Mouse (Mus musculus) limb, embryonic 14.5 days (tissue): Measurements from ENCODE around the gene Mt4. TPM values are rescaled to one million over a fixed set of nuclear protein-coding genes. Genes with fewer than 3 reads are reported as not detected.
"Not testable (repeated sequence)": the region's sequence is repeated elsewhere in the genome, so short reads cannot be mapped to it uniquely, and the experiment has no call there.

Experiments used
- ATAC-seq: fragments of 200-750 bp; cut with Nextera tagmentation; 2 replicates; pipeline ENCODE4 v1.8.0; 2017; ENCODE audit warnings: low read depth, moderate number of reproducible peaks, moderate TSS enrichment; ENCODE audit not compliant: low FRiP score
- DNase-seq: peaks from one replicate; pipeline ENCODE4 v3.0.0-alpha.2; 2015; ENCODE audit warnings: low spot score
- H3K27ac ChIP-seq: fragments of 300-500 bp; sonication (generic); replicated peaks from 2 replicates; pipeline ENCODE4 v1.5.1; 2014; ENCODE audit warnings: low read depth, mild to moderate bottlenecking, low read length, moderate library complexity, mixed read lengths
- H3K27me3 ChIP-seq: fragments of 300-500 bp; sonication (generic); 2 replicates; pipeline ENCODE4 v1.6.1; 2014; ENCODE audit warnings: low read length, mixed read lengths; ENCODE audit not compliant: control insufficient read depth, insufficient read depth
- H3K36me3 ChIP-seq: fragments of 300-500 bp; sonication (generic); 2 replicates; pipeline ENCODE4 v1.6.1; 2014; ENCODE audit warnings: mild to moderate bottlenecking, low read length, moderate library complexity, mixed read lengths; ENCODE audit not compliant: control insufficient read depth, insufficient read depth
- H3K4me1 ChIP-seq: fragments of 300-500 bp; sonication (generic); 2 replicates; pipeline ENCODE4 v1.6.1; 2014; ENCODE audit warnings: antibody characterized with exemption, low read length, mixed read lengths; ENCODE audit not compliant: control insufficient read depth, insufficient read depth
- H3K4me2 ChIP-seq: fragments of 300-500 bp; sonication (generic); replicated peaks from 2 replicates; pipeline ENCODE4 v1.6.1; 2014; ENCODE audit warnings: low read depth, mild to moderate bottlenecking, low read length, moderate library complexity; ENCODE audit not compliant: severe bottlenecking
- H3K4me3 ChIP-seq: fragments of 300-500 bp; sonication (generic); replicated peaks from 2 replicates; pipeline ENCODE4 v1.5.1; 2014; ENCODE audit warnings: low read length
- H3K9ac ChIP-seq: fragments of 300-500 bp; sonication (generic); 2 replicates; pipeline ENCODE4 v1.6.1; 2014; ENCODE audit warnings: mild to moderate bottlenecking, low read depth, low read length, moderate library complexity; ENCODE audit not compliant: severe bottlenecking
- H3K9me3 ChIP-seq: fragments of 300-500 bp; sonication (generic); 2 replicates; pipeline ENCODE4 v1.6.1; 2016; ENCODE audit warnings: low read length; ENCODE audit not compliant: control insufficient read depth
- POLR2A ChIP-seq: fragments of 200-500 bp; IDR thresholded peaks from 2 replicates; pipeline ENCODE4 v1.8.0; 2012; ENCODE audit warnings: inconsistent platforms, mild to moderate bottlenecking, moderate library complexity, borderline replicate concordance; ENCODE audit not compliant: insufficient read depth, insufficient read length; ENCODE audit errors: extremely low read depth
- WGBS: fragments of 180-500 bp; shearing (Covaris S2); extraction: QIAGEN DNeasy Blood & Tissue Kit; methylation state at CpG from one replicate; pipeline ENCODE4 v1.1.7; 2014; 5-methylcytosine and 5-hydroxymethylcytosine counted together
- polyA plus RNA-seq, 2 experiments: library from polyadenylated mRNA; depleted of rRNA in 1 of 2; stranded (reverse) in 1 of 2; unstranded in 1 of 2; fragments of >200 nt; fragmentation: Nextera tagmentation in 1 of 2; extraction: Ambion mirVana in 1 of 2; gene quantifications; 2 replicates each; pipeline versions ENCODE4 v1.2.1 to v1.2.3; 2012 to 2014

Mt4 gene
- polyA plus RNA-seq, 2 experiments: not detected

DNA sequence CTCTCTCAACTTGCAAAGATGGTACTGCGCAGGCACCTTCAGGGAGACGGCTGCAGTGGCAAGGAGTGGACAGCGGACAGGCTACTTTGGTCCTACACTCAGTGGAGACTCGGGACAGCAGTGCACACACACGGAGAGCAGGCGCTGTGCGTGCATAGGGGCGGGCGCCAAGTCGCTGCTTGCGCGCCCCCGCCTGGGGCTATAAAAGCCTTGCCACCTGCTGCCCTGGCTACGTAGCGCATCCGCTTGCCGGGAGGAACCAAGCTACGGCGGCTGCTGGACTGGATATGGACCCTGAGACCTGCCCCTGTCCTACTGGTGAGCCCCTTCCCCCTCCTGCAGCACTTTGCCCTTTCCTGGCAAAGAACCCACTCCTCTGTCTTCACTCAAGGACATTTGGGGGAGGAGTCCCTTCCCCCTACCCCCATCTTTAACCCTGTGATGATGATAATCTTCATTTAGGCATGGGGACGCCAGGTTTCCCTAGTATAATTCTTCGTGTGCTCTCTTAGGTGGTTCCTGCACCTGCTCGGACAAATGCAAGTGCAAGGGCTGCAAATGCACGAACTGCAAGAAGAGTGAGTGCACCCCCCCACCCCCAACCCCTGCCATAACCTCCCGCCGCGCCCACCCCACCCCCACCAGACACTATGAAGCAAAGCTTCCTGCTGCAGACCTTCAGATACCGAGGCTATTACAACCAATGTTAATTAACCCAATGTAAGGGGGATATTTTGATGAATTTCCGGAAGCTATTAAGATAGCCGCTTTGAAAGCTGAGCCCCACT, 15.7 kb downstream of the Mt4 start, which contains the start of gene Mt3:
Mt3 (plus strand) TSS at position 95 of the 788 bp plus-strand sequence.
- H3K27me3 ChIP-seq: peaks cover 9% of the 10 kb centered on the region; the same call in 1 of the 2 replicates
- no peak within 1 kb of the TSS for H3K9ac ChIP-seq
- peaks cover 17% of the 10 kb centered on the region for H3K4me1 ChIP-seq
- no peaks in the 10 kb centered on the region for H3K36me3 ChIP-seq
- 2% methylated on average over 26 of the region's 29 CpGs for WGBS
- ATAC-seq: peak; percentile 63; the same call in 1 of the 2 replicates
- peak within 1 kb of the TSS; percentile 41 for H3K4me2 ChIP-seq
- peak; percentile 49 for DNase-seq
- TF ChIP-seq POLR2A: no peak
- peak within 1 kb of the TSS; percentile 19; the same call in 1 of the 2 replicates for H3K4me3 ChIP-seq
- H3K27ac ChIP-seq: no peak within 1 kb of the TSS
- no peaks in the 10 kb centered on the region for H3K9me3 ChIP-seq

DNA sequence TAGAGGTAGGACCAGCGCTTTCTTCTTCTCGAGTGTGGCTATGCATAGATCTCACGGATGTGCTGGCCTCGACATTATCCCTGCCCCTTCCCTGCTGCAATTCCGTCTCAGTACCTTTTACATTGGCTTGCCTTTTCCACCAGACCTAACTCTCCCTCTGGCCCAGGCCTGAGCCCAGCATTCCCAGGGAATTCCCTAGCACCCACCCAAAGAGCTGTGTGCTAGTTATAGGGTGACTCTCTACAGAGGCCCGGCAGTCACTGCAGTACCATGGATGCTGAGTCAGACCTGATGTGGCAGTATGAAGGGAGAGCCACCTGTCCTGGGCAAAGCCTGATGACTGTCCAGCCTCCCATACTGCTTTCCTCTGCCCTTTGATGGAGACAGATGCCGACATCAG, 16.5 kb downstream of the Mt4 start:
- no peaks in the 10 kb centered on the region for H3K9me3 ChIP-seq
- no peak overlapping the region for H3K4me2 ChIP-seq
- peaks cover 9% of the 10 kb centered on the region; the same call in 1 of the 2 replicates for H3K27me3 ChIP-seq
- no peak overlapping the region for H3K9ac ChIP-seq
- no peak overlapping the region for H3K27ac ChIP-seq
- H3K4me1 ChIP-seq: peaks cover 17% of the 10 kb centered on the region
- 24% methylated on average over 7 of the region's 7 CpGs for WGBS
- no peak overlapping the region for H3K4me3 ChIP-seq
- DNase-seq (no peak), ATAC-seq (no peak)
- no peak for TF ChIP-seq POLR2A
- H3K36me3 ChIP-seq: no peaks in the 10 kb centered on the region

DNA sequence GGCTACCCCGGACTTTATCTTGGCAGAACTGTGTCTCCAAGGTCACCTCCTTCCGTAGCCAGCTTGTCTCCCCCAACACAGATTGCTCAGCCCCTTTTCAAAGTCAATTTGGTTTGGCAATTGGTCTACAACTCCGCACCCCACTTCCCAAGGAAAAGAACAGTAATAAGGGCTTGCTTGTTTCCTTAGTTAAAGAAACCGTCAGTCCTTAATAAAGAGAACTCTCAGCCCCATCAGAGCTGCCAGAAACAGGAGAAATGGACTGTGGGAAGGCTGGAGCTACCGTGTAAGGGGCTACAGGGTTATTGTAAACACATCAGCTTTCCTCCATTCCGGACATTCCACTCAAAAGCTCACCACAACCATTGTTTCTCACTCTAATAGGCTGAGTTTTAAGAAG, 17.5 kb downstream of the Mt4 start:
- H3K4me2 ChIP-seq: no peak overlapping the region
- no peak for ATAC-seq
- no peak overlapping the region for H3K27ac ChIP-seq
- no peak overlapping the region for H3K4me3 ChIP-seq
- no peak overlapping the region for H3K9ac ChIP-seq
- 47% methylated on average over 6 of the region's 6 CpGs for WGBS
- H3K36me3 ChIP-seq: no peaks in the 10 kb centered on the region
- no peak for DNase-seq
- H3K4me1 ChIP-seq: peaks cover 17% of the 10 kb centered on the region
- H3K9me3 ChIP-seq: no peaks in the 10 kb centered on the region
- TF ChIP-seq POLR2A: no peak
- peaks cover 9% of the 10 kb centered on the region; the same call in 1 of the 2 replicates for H3K27me3 ChIP-seq

DNA sequence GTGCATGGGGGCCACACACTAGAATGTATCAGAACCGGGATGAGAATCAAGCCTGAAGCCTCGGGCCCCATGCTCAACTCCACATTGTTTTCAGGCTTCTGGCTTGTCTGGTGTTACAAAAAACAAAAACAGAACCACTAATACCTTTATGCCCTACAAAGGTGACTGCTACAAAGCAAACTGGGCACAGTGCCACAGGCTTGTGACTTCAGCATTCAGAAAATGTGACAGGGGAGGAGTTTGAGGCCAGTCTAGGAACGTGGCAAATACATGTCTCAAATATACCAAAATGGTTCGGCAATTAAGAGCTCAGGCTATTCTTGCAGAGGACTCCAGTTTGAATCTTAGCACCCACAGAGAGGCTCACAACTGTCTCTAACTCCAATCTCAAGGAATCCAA, 19.1 kb downstream of the Mt4 start:
- Histone ChIP-seq H3K4me3 (no peak overlapping the region), H3K36me3 (no peaks in the 10 kb centered on the region), H3K9me3 (no peaks in the 10 kb centered on the region), H3K4me2 (no peak overlapping the region), H3K27ac (no peak overlapping the region), H3K9ac (no peak overlapping the region), H3K4me1 (peaks cover 17% of the 10 kb centered on the region), H3K27me3 (peaks cover 9% of the 10 kb centered on the region; the same call in 1 of the 2 replicates)
- no peak for DNase-seq
- ATAC-seq: no peak
- 64% methylated on average over 4 of the region's 4 CpGs for WGBS
- TF ChIP-seq POLR2A: no peak

DNA sequence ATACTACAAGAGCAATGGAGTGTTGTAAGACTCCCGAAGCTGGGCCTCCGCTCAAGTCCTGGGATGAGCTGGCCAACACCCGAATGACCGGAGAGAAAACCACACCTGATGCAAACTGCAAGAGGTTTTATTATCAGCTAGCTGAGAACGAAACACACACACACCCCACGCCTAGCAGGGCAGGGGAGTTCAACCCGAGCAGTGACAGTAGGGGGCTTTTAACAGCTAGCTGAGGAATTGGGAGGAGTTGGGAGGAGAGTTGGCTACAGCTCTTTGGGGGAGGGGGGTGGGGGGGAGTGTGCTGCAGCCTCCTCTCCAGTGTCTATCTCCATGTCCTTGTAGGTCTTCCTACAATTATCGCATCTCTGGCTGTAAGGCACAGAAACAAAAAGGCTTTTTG, 28.8 kb downstream of the Mt4 start:
- WGBS: 62% methylated on average over 8 of the region's 8 CpGs
- H3K4me3 ChIP-seq: not testable (repeated sequence)

More for the DNA sequence above, 28.8 kb downstream of the Mt4 start:
- not testable (repeated sequence) for H3K9ac ChIP-seq, H3K4me1 ChIP-seq, H3K9me3 ChIP-seq, H3K4me2 ChIP-seq, H3K27me3 ChIP-seq, DNase-seq, ATAC-seq, H3K27ac ChIP-seq, H3K36me3 ChIP-seq
